Mouse (Mus musculus): ENCODE data around the gene Treml1.

- TF ChIP-seq CTCF (IDR thresholded peaks at IDR 0.05; ENCODE audit: insufficient read depth, low read depth, low read length) (no peak), POLR2A (IDR thresholded peaks at IDR 0.05; ENCODE audit: insufficient read depth, low read depth, low read length) (no peak)
Measured at GRCm38 (mm10) chr17:48321279-48321678, 38.4 kb upstream of the Treml1 start.
